Mouse (Mus musculus) embryo, embryonic 11 days (tissue): ENCODE measurements around the gene Slxl1.
"Not testable (repeated sequence)": the region's sequence is repeated elsewhere in the genome, so short reads cannot be mapped to it uniquely, and the experiment has no call there.

Source experiments
- DNase-seq: peaks from one replicate; pipeline ENCODE4 v3.0.0-alpha.2; 2015

Slxl1 gene

DNA sequence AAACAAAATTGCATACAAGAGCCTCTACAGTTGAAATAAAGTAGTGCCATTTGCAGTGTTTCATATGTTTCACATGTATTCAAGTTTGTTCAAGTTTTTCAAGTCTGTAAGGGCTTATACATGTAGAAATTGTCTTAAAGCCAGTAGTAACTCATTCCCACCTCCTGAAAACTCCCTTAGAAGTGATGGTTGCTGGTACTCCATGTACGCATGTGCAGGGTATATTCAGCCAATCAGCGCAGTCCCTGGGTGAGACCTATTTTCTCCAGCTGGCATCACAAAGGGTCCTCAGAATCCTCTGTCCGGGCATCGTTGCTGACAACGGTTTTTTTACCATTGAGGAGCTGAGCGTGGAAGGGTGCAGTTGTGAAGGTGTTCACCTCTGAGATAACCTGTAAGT, at the start of gene Slxl1:
TSS of gene Slxl1 (plus strand) at position 301 of the 400 bp plus-strand sequence.
- DNase-seq: not testable (repeated sequence)
